Mouse (Mus musculus): ENCODE data around the gene Gmcl1.

Gene Gmcl1

GRCm38 (mm10) chr6:86736313-86736712 is 3.1 kb upstream of the Gmcl1 start:
- in situ Hi-C loops (cut with MboI, MseI): no loop called here

- in situ Hi-C loops (cut with MboI, MseI): no loop called here
These were observed 658 bp downstream of the Gmcl1 start for GRCm38 (mm10) chr6:86732276-86733173.

DNA sequence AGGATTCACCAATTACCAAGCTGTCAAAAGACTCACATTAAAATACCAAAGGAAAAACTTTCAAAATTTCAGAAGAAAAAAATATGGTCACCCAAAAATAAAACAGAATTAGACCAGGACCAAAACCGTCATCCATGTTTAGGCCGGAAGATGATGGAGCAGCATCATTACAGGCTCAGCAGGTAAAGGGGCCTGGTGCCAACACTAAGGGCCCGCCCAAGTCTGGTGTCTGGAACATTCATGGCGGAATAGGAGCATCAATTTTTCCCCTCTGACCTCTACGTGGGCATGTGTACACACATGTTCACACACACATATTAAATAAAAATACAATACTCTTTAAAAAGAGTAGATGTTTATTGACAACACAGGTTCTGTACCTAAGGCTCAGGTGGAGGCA is 4.5 kb downstream of the Gmcl1 start:
- in situ Hi-C loops (cut with MboI, MseI): no loop called here

- in situ Hi-C loops (cut with MboI, MseI): no loop called here
These were observed 11.2 kb downstream of the Gmcl1 start for GRCm38 (mm10) chr6:86721977-86722376.

GRCm38 (mm10) chr6:86708072-86708774 is 25.0 kb downstream of the Gmcl1 start:
- in situ Hi-C loops (cut with MboI, MseI): no loop called here

- in situ Hi-C loops (cut with MboI, MseI): no loop called here
These were observed 30.6 kb downstream of the Gmcl1 start for GRCm38 (mm10) chr6:86702577-86702976.

DNA sequence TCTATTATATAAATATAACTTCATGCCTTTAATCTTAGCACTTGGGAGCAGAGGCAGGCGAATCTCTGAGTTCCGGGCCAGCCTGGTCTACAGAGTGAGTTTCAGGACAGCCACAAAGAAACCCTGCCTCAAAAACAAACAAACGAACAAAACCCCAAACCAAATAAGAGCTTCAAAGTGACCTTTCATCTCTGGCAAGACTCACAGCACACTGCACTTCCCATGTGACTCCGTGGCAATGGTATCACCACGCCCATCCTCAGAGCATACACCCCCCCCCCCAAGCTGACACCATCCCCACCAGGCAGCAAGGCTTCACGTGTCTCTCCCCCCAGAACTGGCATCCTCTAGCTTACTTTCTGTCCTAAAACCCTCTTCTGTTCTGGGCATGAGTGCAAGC is 35.3 kb downstream of the Gmcl1 start:
- in situ Hi-C loops (cut with MboI, MseI): no loop called here

- in situ Hi-C loops (cut with MboI, MseI): no loop called here
These were observed 37.0 kb downstream of the Gmcl1 start for GRCm38 (mm10) chr6:86696213-86696612.

- in situ Hi-C loops (cut with MboI, MseI): no loop called here
These were observed 38.7 kb downstream of the Gmcl1 start for GRCm38 (mm10) chr6:86694465-86694864.

GRCm38 (mm10) chr6:86689671-86690070 is 43.5 kb downstream of the Gmcl1 start:
- in situ Hi-C loops (cut with MboI, MseI): no loop called here

DNA sequence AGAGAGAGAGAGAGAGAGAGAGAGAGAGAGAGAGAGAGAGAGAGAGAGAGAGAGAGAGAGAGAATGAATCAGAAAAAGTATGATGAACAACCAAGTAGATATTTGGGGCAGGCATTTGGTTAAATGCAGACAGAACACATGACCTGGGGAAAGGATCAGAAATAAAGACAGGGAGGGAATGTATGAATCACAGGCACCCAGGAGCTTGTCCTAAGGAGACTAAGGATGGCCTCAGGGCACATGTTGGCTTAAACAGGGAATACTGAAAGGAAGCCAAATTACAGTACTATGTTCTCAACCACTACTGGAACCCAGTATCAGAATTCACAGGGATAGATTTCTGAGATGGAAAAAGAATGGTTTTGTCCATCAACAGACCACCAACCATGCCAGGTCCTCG is 46.2 kb downstream of the Gmcl1 start:
- in situ Hi-C loops (cut with MboI, MseI): no loop called here

GRCm38 (mm10) chr6:86684655-86685011 is 48.5 kb downstream of the Gmcl1 start:
- in situ Hi-C loops (cut with MboI, MseI): no loop called here

DNA sequence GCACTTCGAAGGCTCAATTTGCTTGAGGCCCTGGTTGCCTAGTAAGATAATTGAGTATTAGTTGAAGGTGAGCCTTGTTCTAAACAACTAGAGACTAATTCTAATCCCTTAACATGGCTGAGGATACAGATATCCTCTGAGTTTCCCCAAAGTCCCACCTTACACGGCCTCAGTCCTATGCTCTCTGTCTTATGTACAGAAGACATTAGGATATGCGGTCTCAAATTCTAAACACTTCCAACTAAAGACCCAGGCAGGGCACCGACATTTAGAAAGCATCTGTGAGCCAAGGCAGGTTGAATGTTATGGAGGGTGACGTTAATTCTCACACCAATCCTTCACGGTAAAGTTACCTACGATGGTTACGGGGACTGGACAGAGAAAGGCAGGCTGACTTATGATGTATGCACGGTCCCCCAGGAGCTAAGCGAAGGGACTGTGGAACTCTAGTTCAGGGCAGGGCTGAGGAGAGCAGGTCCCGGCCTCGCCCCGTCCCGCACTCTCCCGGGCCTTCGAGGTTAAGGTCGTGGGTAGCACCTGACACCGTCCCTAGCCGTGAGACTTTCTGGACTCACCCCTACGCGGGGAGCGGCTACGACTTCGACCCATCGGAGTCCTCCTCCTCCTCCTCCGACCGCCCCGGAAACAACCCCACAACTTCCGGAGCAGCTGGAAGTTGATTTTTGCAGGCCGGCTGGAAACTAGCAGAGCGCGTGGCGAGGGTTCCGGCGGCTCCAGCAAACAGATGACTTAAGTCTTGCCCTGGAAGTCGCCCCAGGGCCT is 49.1 kb downstream of the Gmcl1 start, which contains the start of gene Snrnp27:
Snrnp27 (minus strand) TSS at position 651 of the 783 bp plus-strand sequence.
- in situ Hi-C loops (cut with MboI, MseI): no loop called here

GRCm38 (mm10) chr6:86681289-86681688 is 51.9 kb downstream of the Gmcl1 start:
- in situ Hi-C loops (cut with MboI, MseI): no loop called here

DNA sequence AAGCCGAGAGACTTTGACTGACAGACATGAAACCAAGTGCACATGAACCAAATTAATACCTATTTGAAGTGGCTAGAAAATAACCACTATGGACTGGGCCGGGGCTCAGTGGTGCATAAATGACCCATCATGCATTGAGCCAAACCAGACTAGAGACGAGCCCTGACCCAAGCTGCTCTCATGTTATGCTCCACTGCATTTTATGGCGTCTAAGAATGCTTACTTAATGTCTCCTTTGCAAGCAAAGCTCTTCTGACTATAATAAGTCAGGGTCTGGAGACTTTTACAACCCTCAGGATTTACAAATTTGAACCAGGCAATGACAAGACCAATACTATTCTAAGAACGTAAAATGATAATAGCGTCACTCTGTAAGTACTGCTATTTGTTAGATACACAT is 54.8 kb downstream of the Gmcl1 start:
- in situ Hi-C loops (cut with MboI, MseI): loop anchor here in 1 of 2 experiments (10.0 kb wide), 1 partner anchor 144 kb away; no protein-coding TSS in a partner anchor

DNA sequence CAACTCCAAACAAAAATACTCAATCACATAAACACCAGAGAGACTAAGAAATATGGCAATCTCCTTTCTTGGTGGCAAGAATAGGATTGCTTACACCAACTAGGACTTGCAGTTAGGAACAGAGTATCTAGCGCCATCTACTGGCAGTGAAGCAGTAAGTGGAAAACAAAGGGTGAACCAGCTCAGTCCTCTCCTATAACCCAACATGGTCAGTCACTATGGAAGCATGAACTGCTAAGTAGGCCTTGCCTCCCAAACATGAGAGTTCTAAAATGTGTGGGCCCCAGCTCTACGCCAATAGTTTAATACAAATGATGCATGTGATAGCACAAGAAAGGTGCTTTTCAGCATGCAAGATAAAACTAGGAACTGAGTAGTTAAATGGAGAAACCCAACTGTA is 62.3 kb downstream of the Gmcl1 start:
- in situ Hi-C loops (cut with MboI, MseI): loop anchor here (5.0 to 10.0 kb wide), 2 partner anchors 134 to 136 kb away; no protein-coding TSS in a partner anchor

DNA sequence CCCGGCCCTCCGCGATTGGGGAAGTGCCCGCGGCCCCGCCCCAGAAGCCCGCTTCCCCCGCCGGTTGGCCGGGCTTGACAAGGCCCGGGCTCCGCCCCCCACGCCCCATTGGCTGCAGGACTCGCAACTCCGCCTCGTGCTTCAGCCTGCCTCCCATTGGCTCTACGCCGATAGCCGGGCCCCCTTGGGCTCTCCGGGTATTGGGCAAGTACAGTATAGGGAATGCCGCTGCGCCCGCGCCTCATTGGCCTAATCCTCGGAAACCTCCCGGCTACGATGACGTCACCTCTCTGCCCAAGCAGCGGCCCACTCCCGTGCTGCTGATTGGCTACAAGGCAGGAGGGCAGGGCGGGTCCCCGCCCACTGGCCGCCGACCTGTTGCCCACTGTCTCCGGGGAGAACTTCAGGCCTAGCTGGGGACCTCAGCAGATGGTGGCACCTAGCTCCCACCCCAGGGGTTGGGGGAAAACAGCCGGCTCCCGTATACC is 63.9 kb downstream of the Gmcl1 start:
- in situ Hi-C loops (cut with MboI, MseI): no loop called here

DNA sequence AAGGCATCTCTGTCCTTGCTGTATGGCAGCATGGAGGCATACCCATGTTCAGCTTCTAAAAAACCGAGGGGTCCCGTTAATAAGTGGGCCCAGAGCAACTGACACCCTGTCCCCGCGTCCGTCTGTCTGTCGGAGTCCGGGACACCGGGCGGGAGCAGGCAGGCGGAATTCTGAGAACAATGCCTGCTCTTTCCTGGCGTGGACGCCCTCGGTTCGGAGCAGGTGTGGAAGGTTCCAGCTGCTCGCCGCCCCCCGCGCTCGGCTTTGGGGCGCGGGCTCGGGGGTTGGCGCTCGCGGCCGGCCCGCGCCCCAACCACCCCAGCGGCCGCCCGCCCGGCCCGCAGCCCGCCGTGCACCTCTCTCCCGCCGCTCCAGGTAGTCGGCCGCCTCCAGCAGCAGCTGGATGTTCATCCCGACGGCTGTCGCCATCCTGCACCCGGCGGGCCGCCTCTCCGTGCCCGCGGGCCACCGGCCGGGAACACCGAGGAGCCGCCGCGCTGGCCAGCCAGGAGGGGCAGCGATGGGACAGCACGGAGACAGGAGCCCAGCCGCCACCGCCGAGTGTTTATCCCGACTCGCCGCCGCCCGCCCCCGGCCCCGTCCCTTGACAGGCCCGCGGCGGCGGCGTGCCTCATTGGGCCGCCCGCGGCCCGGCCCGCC is 64.5 kb downstream of the Gmcl1 start, which contains the start of gene Mxd1:
Mxd1 (minus strand) TSS at position 582 of the 660 bp plus-strand sequence.
- in situ Hi-C loops (cut with MboI, MseI): no loop called here

DNA sequence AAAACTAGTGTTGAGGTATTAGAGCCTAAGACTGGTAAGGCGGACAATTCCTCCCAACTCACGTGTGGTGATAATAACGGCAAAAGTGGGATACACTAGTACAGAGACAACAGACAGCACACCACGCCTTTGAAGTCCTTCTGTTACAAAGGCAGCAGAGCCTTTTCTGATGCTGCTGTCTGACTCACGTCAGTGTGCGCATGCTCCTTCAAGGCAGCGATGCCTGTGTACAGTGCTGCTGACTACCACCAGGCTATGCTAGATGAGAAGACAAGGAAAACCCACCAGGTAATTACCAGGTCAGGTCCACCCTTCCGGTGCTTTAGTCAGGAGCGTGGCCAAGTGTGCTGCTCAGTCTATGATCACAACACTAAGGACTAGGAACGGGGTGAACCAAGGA is 66.1 kb downstream of the Gmcl1 start:
- in situ Hi-C loops (cut with MboI, MseI): no loop called here

DNA sequence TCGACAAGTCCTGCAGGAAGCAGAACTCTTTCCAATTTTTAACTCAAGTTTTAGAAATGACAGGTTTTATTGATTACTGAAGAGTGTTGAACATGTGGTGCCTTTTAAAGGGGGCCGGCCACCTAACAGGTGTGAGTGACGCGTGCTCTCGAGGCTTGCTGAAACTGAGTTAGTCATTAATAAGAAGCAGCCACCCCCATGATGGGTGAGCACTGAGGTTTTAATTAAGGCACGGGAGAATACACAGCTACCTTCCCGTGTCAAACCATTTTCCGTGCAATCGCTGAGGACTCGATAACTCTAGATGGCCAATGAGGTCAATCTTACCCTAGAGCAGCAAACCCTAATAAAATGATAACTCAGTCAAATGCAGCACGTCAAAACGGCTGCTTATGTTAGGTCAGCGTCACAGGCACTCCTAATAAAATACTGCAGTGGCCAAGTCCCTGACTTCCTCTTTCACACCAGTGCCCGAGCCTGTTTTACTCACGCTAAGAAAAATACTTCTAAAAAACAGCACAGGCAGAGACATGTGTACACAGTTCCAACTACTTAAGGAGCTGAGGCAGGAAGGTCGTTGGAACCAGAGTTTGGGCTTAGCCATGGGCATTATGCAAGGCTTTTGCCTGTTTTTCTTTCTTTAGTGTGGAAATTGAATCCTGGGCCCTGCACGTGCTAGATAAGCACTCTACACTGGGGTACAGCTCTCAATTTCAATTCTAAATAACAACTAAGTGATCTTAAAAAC is 67.4 kb downstream of the Gmcl1 start:
- in situ Hi-C loops (cut with MboI, MseI): no loop called here
